Mouse (Mus musculus) brain, embryonic 14.5 days (tissue): Measurements from ENCODE around the gene Msl2. TPM values are rescaled to one million over a fixed set of nuclear protein-coding genes. Genes with fewer than 3 reads are reported as not detected.

Experiments used
- DNase-seq: peaks from one replicate; pipeline ENCODE4 v3.0.0-alpha.2; 2011; ENCODE audit warnings: low read depth
- CTCF ChIP-seq: fragments of 200-500 bp; IDR thresholded peaks from 2 replicates; pipeline ENCODE4 v1.5.1; 2012; ENCODE audit warnings: inconsistent platforms, mild to moderate bottlenecking, moderate library complexity, borderline replicate concordance; ENCODE audit not compliant: insufficient read depth, insufficient read length; ENCODE audit errors: extremely low read depth
- POLR2A ChIP-seq: fragments of 200-500 bp; IDR thresholded peaks from 2 replicates; pipeline ENCODE4 v1.6.1; 2012; ENCODE audit warnings: mild to moderate bottlenecking, inconsistent platforms, borderline replicate concordance; ENCODE audit not compliant: poor library complexity, insufficient read depth, insufficient read length, severe bottlenecking; ENCODE audit errors: extremely low read depth
- polyA plus RNA-seq: library from polyadenylated mRNA; depleted of rRNA; stranded (reverse); fragments of >200 nt; gene quantifications from 2 replicates; pipeline ENCODE4 v1.2.3, GENCODE M21; 2012; rRNA removed

The Msl2 gene
- polyA plus RNA-seq, 1 experiment = 33.6 TPM

DNA sequence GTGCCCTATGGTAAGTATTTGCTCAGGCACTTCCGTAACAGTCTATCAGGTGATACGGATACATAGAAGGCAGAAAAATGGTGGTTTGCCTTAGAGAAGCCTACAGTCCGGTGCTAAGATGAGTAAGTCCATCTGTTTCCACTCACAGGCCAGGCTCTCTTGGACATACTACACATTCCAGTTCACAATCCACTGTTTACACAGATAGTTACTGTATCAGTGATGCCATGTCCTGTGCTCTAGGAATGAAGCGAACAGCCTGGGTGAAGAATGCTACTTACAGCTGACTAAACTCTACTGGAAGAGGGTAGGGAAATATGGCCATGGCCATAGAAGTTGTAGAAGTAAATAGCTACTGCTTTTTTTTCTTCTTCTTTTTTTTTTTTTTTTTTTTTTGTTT, 39.4 kb downstream of the Msl2 start:
- TF ChIP-seq CTCF (no peak), POLR2A (no peak)
- DNase-seq = no peak

DNA sequence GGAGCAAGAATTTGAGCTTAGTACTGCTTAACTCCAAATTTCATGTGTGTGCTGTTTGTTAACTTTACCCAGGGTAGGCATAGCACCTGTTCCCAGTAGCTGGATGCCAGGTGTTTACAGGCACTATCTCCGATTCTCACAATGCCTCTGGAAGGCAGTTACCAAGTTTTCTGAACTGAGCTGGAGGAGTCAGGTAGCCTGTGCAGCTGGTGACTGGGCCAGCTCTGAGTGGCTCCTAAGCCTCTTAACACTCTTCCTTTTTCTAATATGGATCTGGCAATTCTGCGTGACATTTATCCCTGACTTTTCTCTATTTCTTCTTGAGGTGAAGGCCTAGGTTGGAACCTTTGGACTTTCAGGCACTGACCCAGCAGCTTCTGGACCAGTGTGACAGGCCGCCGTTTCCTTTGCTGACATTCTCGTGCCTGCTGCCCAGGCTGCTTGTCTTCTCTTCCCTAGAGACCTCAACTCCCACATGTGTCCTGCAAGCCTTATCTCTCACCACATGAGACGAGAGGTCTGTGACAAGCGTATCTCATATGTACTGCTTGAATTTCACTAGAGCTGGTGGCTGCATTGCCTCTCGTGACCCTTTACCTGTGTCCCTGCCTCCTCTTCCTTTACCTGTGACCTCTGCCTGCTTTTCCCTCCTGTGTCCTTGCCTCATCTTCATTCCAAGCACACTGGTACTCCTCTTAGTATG, 40.4 kb downstream of the Msl2 start:
- no peak for DNase-seq
- TF ChIP-seq CTCF = no peak
- TF ChIP-seq POLR2A = no peak

DNA sequence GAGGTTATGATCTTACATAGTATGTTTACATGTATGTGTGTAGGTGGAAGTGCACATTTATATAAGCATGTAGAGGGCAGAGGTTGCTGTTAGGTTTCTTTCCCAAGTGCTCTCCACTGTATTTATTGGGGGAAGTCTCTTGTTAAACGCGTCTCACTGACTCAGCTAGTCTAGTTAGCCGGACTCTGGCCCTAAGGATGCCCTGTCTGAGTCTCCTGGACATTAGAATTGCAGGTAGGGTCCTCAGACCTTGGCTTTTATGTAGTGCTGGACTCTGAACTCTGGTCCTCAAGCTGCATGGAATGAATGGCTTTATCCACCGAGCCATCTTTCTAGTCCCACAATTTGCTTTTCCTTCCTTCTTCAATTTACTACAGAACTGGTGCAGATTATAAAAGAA, 69.7 kb downstream of the Msl2 start:
- DNase-seq = no peak
- TF ChIP-seq POLR2A (no peak), CTCF (no peak)

DNA sequence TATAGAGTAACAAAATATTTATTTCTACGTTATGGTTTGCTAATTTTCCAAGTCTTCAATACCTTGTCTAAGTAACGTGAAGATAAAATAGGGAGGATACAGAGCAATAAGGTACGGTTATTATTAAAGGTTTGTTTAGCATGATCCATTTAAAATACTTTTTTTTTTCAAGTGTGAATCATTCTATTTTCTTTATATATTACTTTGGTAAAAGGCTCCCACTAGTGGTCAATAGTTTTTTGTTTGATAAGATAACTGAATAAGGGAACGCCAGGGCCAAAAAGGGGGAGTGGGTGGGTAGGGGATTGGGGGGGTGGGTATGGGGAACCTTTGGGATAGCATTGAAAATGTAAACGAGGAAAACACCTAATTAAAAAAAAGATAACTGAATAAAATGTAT, 79.0 kb downstream of the Msl2 start:
- DNase-seq = peak; percentile 11
- TF ChIP-seq POLR2A = no peak
- TF ChIP-seq CTCF = no peak

Other genes starting within 250 kb of the Msl2 start
- 62.7 and 63.1 TPM in 2 replicates for gene Pccb, start 39.2 kb upstream of the Msl2 start, polyA plus RNA-seq
- 22.3 and 35.4 TPM in 2 replicates for gene Ppp2r3a, start 177.7 kb downstream of the Msl2 start, polyA plus RNA-seq